Mouse (Mus musculus): ENCODE measurements around the gene Slc38a11. TPM values are rescaled to one million over a fixed set of nuclear protein-coding genes. Genes with fewer than 3 reads are reported as not detected.

The Slc38a11 gene
- 0.22 and 0.73 TPM in 2 replicates for polyA plus RNA-seq (2014; fragmentation: Nextera tagmentation; extraction: Ambion mirVana)

DNA sequence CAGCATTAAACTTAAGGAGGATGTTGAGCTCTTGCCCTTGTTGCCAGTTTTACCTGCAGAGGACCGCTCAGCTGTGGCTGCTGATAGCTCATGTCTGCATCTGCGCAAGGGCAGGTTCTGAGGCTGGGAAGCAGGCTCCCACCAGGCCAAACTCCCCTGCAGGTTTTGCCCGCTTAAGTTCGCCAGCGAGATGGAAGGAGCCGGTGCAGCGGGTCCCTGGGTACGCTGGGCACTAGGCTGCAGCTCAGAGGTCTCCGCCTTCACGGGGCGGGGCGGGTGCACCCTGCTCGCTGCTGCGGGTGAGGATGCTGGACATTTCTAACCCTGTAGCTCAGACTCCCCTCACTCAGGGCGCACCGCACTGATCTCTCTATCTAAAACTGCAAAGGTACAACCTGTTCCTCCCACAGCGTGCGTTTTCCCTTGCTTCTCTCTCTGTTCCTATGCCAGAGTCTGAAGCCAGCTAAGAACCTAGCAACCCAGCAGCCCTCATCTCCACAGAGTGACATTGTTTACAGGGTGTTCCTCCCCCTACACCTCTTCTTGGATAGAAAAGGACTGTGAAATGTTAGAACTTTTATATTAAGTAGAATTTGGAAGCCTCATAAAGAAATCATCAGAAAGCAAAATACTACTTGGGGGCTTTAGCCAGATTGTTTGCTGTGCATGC lies at the start of gene Slc38a11:
TSS of gene Slc38a11 (minus strand) at position 207 of the 670 bp plus-strand sequence.
- Histone ChIP-seq H3K4me3 (ENCODE audit: low read depth, low read length) (peak within 1 kb of the TSS; percentile 10; the same call in 1 of the 2 replicates), H3K27me3 (ENCODE audit: control insufficient read depth, insufficient read depth, low read length) (no peaks in the 10 kb centered on the region), H3K36me3 (ENCODE audit: control insufficient read depth, insufficient read depth, low read length) (no peaks in the 10 kb centered on the region), H3K9me3 (ENCODE audit: control insufficient read depth, low read length) (no peaks in the 10 kb centered on the region), H3K9ac (ENCODE audit: low read depth, low read length) (peak within 1 kb of the TSS; percentile 52; the same call in 1 of the 2 replicates), H3K4me2 (replicated peaks; ENCODE audit: low read depth, low read length) (peak within 1 kb of the TSS; percentile 43), H3K27ac (ENCODE audit: low read depth, low read length) (no peak within 1 kb of the TSS), H3K4me1 (replicated peaks; ENCODE audit: control insufficient read depth, insufficient read depth, low read length) (peaks cover 3% of the 10 kb centered on the region; the same call in 1 of the 2 replicates)
- ATAC-seq (ENCODE audit: low FRiP score) = peak; percentile 59
- DNase-seq (ENCODE audit: low spot score) = peak; percentile 51
- WGBS = 4% methylated on average over 18 of the region's 18 CpGs

DNA sequence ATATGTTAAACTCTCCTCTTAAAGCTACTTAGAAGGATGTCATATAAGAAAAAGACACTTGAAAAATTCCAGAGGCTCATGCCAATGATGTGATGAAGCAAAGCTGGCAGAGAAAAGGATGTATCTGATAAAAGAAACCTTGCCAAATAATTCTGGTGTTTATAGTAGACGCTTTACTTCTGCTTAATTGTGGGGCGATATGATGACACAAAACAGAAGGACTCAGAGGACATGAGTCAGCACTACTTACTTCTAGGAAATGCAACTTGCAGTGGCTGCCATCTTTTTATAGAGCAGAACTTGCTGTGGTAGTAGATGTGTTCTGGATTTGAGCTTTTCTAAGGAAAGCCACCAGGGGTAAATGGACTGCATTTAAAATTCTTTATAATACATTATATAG lies 43.3 kb upstream of the Slc38a11 start:
- no peak overlapping the region for H3K27ac ChIP-seq (ENCODE audit: low read depth, low read length)
- no peaks in the 10 kb centered on the region for H3K4me1 ChIP-seq (replicated peaks; ENCODE audit: control insufficient read depth, insufficient read depth, low read length)
- no peak for DNase-seq (ENCODE audit: low spot score)
- H3K27me3 ChIP-seq (ENCODE audit: control insufficient read depth, insufficient read depth, low read length) = no peaks in the 10 kb centered on the region
- H3K9ac ChIP-seq (ENCODE audit: low read depth, low read length) = no peak overlapping the region
- no peaks in the 10 kb centered on the region for H3K9me3 ChIP-seq (ENCODE audit: control insufficient read depth, low read length)
- 90% methylated on average over 2 of the region's 2 CpGs for WGBS
- no peak overlapping the region for H3K4me3 ChIP-seq (ENCODE audit: low read depth, low read length)
- ATAC-seq (ENCODE audit: low FRiP score) = no peak
- H3K36me3 ChIP-seq (ENCODE audit: control insufficient read depth, insufficient read depth, low read length) = no peaks in the 10 kb centered on the region
- H3K4me2 ChIP-seq (replicated peaks; ENCODE audit: low read depth, low read length) = no peak overlapping the region

DNA sequence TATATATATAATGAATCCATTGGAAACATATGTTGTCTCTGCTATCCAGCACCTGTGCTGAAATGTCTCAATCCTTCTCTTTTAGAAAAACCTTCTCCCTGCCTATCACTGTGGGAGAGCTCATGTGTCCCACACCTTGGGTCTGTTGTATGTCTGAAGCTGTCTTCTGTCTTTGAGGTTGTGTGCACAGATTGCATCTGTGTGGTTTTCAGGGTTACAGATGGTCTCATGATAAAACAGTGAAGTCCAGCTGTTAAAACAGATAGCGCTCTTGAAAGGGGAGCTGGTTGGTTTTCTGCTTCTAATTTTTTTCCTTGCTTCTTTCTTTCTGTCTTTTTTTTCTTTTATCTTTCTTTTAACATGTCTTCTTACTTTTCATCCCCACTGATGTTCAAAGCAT lies 41.6 kb upstream of the Slc38a11 start:
- H3K4me2 ChIP-seq (replicated peaks; ENCODE audit: low read depth, low read length) = no peak overlapping the region
- H3K4me1 ChIP-seq (replicated peaks; ENCODE audit: control insufficient read depth, insufficient read depth, low read length) = no peaks in the 10 kb centered on the region
- H3K27me3 ChIP-seq (ENCODE audit: control insufficient read depth, insufficient read depth, low read length) = no peaks in the 10 kb centered on the region
- 89% methylated on average over 1 of the region's 1 CpGs for WGBS
- H3K9me3 ChIP-seq (ENCODE audit: control insufficient read depth, low read length) = no peaks in the 10 kb centered on the region
- H3K4me3 ChIP-seq (ENCODE audit: low read depth, low read length) = no peak overlapping the region
- ATAC-seq (ENCODE audit: low FRiP score) (no peak), DNase-seq (ENCODE audit: low spot score) (no peak)
- H3K36me3 ChIP-seq (ENCODE audit: control insufficient read depth, insufficient read depth, low read length) = no peaks in the 10 kb centered on the region
- H3K27ac ChIP-seq (ENCODE audit: low read depth, low read length) = no peak overlapping the region
- H3K9ac ChIP-seq (ENCODE audit: low read depth, low read length) = no peak overlapping the region

DNA sequence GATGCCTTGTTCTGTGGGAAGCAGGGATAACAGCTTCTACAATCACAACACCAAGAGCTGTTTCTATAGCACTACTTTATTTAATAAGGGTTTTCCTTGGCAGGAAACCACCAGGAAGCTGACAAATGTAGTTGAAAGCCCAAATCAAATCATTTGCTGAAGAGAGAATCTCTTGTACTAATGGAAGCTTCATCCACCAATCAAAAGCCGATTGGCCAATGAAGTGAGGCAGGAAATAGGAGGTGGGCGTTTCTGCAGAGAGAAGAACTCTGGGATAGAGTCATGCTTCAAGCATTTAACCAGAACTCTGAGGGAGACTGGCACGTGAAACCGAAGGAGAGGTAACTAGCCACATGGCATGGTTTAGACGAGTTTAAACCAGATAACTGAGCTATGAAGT lies 38.2 kb upstream of the Slc38a11 start:
- no peaks in the 10 kb centered on the region for H3K9me3 ChIP-seq (ENCODE audit: control insufficient read depth, low read length)
- H3K27me3 ChIP-seq (ENCODE audit: control insufficient read depth, insufficient read depth, low read length) = no peaks in the 10 kb centered on the region
- H3K4me3 ChIP-seq (ENCODE audit: low read depth, low read length) = no peak overlapping the region
- no peak overlapping the region for H3K27ac ChIP-seq (ENCODE audit: low read depth, low read length)
- no peak overlapping the region for H3K4me2 ChIP-seq (replicated peaks; ENCODE audit: low read depth, low read length)
- H3K4me1 ChIP-seq (replicated peaks; ENCODE audit: control insufficient read depth, insufficient read depth, low read length) = no peaks in the 10 kb centered on the region
- H3K9ac ChIP-seq (ENCODE audit: low read depth, low read length) = no peak overlapping the region
- no peak for DNase-seq (ENCODE audit: low spot score)
- ATAC-seq (ENCODE audit: low FRiP score) = no peak
- H3K36me3 ChIP-seq (ENCODE audit: control insufficient read depth, insufficient read depth, low read length) = no peaks in the 10 kb centered on the region
- 85% methylated on average over 5 of the region's 5 CpGs for WGBS

DNA sequence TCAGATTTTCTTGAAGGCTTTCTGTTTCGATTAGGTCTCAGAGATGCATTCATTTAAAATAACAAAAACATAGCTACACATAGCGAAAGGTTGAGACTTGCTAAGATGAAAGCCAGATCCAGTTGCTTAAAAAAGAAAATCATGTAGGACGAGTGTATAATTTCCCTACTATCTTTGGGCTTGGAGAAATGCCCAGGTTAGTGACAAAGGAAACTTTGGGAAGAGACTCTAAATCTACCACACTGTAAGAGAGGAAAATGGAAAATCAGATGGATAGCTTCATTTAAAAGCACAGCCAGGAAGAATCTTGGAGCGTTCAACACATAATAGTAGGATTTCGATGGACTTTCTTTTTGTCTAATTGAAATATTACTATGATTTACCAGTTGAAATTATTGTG lies 36.1 kb upstream of the Slc38a11 start:
- Histone ChIP-seq H3K36me3 (ENCODE audit: control insufficient read depth, insufficient read depth, low read length) (no peaks in the 10 kb centered on the region), H3K27ac (ENCODE audit: low read depth, low read length) (no peak overlapping the region), H3K4me3 (ENCODE audit: low read depth, low read length) (no peak overlapping the region), H3K4me2 (replicated peaks; ENCODE audit: low read depth, low read length) (no peak overlapping the region), H3K9me3 (ENCODE audit: control insufficient read depth, low read length) (no peaks in the 10 kb centered on the region), H3K27me3 (ENCODE audit: control insufficient read depth, insufficient read depth, low read length) (no peaks in the 10 kb centered on the region), H3K9ac (ENCODE audit: low read depth, low read length) (no peak overlapping the region), H3K4me1 (replicated peaks; ENCODE audit: control insufficient read depth, insufficient read depth, low read length) (no peaks in the 10 kb centered on the region)
- 90% methylated on average over 5 of the region's 5 CpGs for WGBS
- ATAC-seq (ENCODE audit: low FRiP score) = no peak
- DNase-seq (ENCODE audit: low spot score) = no peak

DNA sequence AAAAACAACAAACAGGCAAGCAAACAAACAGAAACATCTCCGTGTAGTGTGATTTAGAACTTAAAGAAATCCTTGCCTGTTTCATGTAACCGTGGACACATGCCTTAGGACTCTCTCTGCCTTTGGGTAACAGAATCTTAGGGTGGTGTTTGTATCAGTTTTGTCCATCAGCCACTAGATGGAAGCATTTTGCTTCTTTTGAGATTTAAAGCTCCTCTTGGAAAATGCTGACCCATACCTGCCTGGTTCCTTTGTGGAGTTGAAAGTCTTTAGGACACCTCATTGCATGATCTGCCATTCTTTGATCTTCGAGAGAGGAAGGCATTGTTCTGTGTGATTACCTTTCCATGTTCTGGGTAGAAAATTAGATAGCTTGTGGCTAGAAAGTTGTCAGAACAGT lies 32.3 kb upstream of the Slc38a11 start:
- Histone ChIP-seq H3K4me3 (ENCODE audit: low read depth, low read length) (no peak overlapping the region), H3K9ac (ENCODE audit: low read depth, low read length) (no peak overlapping the region), H3K36me3 (ENCODE audit: control insufficient read depth, insufficient read depth, low read length) (no peaks in the 10 kb centered on the region), H3K27ac (ENCODE audit: low read depth, low read length) (no peak overlapping the region), H3K9me3 (ENCODE audit: control insufficient read depth, low read length) (no peaks in the 10 kb centered on the region), H3K4me1 (replicated peaks; ENCODE audit: control insufficient read depth, insufficient read depth, low read length) (no peaks in the 10 kb centered on the region), H3K4me2 (replicated peaks; ENCODE audit: low read depth, low read length) (no peak overlapping the region), H3K27me3 (ENCODE audit: control insufficient read depth, insufficient read depth, low read length) (no peaks in the 10 kb centered on the region)
- peak; percentile 30; the same call in 1 of the 2 replicates for ATAC-seq (ENCODE audit: low FRiP score)
- 25% methylated on average over 3 of the region's 3 CpGs for WGBS
- DNase-seq (ENCODE audit: low spot score) = peak; percentile 45

DNA sequence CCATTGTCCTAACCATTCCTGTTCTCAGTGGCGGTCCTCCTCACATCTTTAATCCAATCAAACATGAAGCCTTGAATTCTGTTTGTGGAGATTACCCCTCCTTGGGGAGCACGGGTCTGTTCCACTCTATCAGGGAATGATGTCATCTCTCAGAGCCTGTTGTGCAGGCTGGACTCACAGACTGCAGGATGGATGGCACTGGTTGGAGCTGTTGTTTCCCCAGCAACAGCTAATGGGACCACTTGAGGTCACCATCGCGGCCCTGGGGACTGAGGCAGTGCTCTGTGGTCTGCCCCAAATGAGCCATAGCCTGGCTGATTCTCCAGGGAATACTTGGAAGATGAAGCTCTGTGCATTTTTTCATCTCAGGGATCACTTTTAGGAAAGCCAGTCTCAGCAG lies 29.2 kb upstream of the Slc38a11 start:
- Histone ChIP-seq H3K9me3 (ENCODE audit: control insufficient read depth, low read length) (no peaks in the 10 kb centered on the region), H3K4me2 (replicated peaks; ENCODE audit: low read depth, low read length) (no peak overlapping the region), H3K9ac (ENCODE audit: low read depth, low read length) (no peak overlapping the region), H3K36me3 (ENCODE audit: control insufficient read depth, insufficient read depth, low read length) (no peaks in the 10 kb centered on the region), H3K4me3 (ENCODE audit: low read depth, low read length) (no peak overlapping the region), H3K27ac (ENCODE audit: low read depth, low read length) (no peak overlapping the region), H3K27me3 (ENCODE audit: control insufficient read depth, insufficient read depth, low read length) (no peaks in the 10 kb centered on the region), H3K4me1 (replicated peaks; ENCODE audit: control insufficient read depth, insufficient read depth, low read length) (no peaks in the 10 kb centered on the region)
- DNase-seq (ENCODE audit: low spot score) (peak; percentile 9), ATAC-seq (ENCODE audit: low FRiP score) (peak; percentile 53; the same call in 1 of the 2 replicates)
- 71% methylated on average over 4 of the region's 4 CpGs for WGBS

DNA sequence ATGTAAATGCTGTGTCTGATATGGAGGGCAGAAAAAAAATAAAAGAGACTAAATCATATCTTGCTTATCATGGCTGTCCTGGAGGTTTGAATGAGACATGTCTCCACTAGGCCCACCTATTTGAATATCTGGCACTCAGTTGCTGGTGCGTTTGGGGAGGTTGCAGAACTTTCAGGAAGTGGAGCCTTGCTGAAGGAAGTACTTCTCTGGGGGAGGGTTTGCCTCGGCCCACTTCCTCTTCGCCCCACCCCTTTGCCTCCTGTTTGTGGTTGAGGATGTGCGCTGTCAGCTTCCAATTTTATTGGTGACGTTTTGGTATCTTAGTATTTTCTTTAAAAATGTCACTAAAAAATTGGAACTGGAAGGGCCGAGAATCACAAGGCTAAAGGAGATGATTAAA lies 27.5 kb upstream of the Slc38a11 start:
- Histone ChIP-seq H3K9ac (ENCODE audit: low read depth, low read length) (no peak overlapping the region), H3K4me1 (replicated peaks; ENCODE audit: control insufficient read depth, insufficient read depth, low read length) (no peaks in the 10 kb centered on the region), H3K27ac (ENCODE audit: low read depth, low read length) (no peak overlapping the region), H3K4me3 (ENCODE audit: low read depth, low read length) (no peak overlapping the region), H3K9me3 (ENCODE audit: control insufficient read depth, low read length) (no peaks in the 10 kb centered on the region), H3K36me3 (ENCODE audit: control insufficient read depth, insufficient read depth, low read length) (no peaks in the 10 kb centered on the region), H3K4me2 (replicated peaks; ENCODE audit: low read depth, low read length) (no peak overlapping the region), H3K27me3 (ENCODE audit: control insufficient read depth, insufficient read depth, low read length) (no peaks in the 10 kb centered on the region)
- WGBS = 83% methylated on average over 6 of the region's 6 CpGs
- ATAC-seq (ENCODE audit: low FRiP score) (no peak), DNase-seq (ENCODE audit: low spot score) (no peak)

DNA sequence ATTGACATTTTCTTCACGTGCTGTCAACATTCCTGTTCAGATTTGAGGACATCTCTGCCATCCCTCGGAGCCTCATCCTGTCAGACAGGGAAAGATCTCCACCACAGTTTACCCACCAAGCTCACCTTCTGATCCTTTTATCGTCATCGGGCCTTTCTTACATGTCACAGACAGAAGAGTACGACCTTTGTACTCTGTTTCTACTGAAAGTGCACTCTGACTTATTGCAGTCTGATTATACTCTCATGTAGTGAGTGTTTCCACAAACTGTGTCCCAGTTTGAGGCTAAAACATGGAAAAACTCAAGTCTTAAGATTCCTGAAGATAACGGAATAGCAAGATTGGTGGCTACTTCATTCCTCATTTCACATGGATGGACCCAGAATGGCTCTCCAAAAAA lies 21.0 kb upstream of the Slc38a11 start:
- H3K27ac ChIP-seq (ENCODE audit: low read depth, low read length) = no peak overlapping the region
- no peaks in the 10 kb centered on the region for H3K9me3 ChIP-seq (ENCODE audit: control insufficient read depth, low read length)
- ATAC-seq (ENCODE audit: low FRiP score) = no peak
- no peak overlapping the region for H3K4me3 ChIP-seq (ENCODE audit: low read depth, low read length)
- no peak overlapping the region for H3K9ac ChIP-seq (ENCODE audit: low read depth, low read length)
- 85% methylated on average over 6 of the region's 6 CpGs for WGBS
- H3K27me3 ChIP-seq (ENCODE audit: control insufficient read depth, insufficient read depth, low read length) = no peaks in the 10 kb centered on the region
- no peaks in the 10 kb centered on the region for H3K4me1 ChIP-seq (replicated peaks; ENCODE audit: control insufficient read depth, insufficient read depth, low read length)
- H3K4me2 ChIP-seq (replicated peaks; ENCODE audit: low read depth, low read length) = no peak overlapping the region
- DNase-seq (ENCODE audit: low spot score) = no peak
- H3K36me3 ChIP-seq (ENCODE audit: control insufficient read depth, insufficient read depth, low read length) = no peaks in the 10 kb centered on the region

All from hindbrain, embryonic 11.5 days (tissue).